Mouse (Mus musculus) forebrain, embryonic 13.5 days (tissue): ENCODE measurements around the gene Sds. TPM values are rescaled to one million over a fixed set of nuclear protein-coding genes. Genes with fewer than 3 reads are reported as not detected.

Experiments
- ATAC-seq: fragments of 200-750 bp; cut with Nextera tagmentation; 2 replicates; pipeline ENCODE4 v1.8.0; 2017
- H3K27ac ChIP-seq: fragments of 300-500 bp; sonication (generic); 2 replicates; pipeline ENCODE4 v1.5.1; 2015; ENCODE audit warnings: inconsistent platforms, mild to moderate bottlenecking, moderate library complexity
- H3K27me3 ChIP-seq: fragments of 300-500 bp; sonication (generic); 2 replicates; pipeline ENCODE4 v1.6.1; 2015; ENCODE audit warnings: mild to moderate bottlenecking, inconsistent platforms
- H3K36me3 ChIP-seq: fragments of 300-500 bp; sonication (generic); 2 replicates; pipeline ENCODE4 v1.6.1; 2015; ENCODE audit warnings: mild to moderate bottlenecking, inconsistent platforms; ENCODE audit not compliant: poor library complexity, severe bottlenecking
- H3K4me1 ChIP-seq: fragments of 300-500 bp; sonication (generic); 2 replicates; pipeline ENCODE4 v1.6.1; 2015; ENCODE audit warnings: inconsistent platforms
- H3K4me2 ChIP-seq: fragments of 300-500 bp; sonication (generic); 2 replicates; pipeline ENCODE4 v1.6.1; 2015; ENCODE audit warnings: inconsistent platforms, mild to moderate bottlenecking, moderate library complexity
- H3K4me3 ChIP-seq: fragments of 300-500 bp; sonication (generic); 2 replicates; pipeline ENCODE4 v1.5.1; 2015; ENCODE audit warnings: mild to moderate bottlenecking, inconsistent platforms
- H3K9ac ChIP-seq: fragments of 300-500 bp; sonication (generic); 2 replicates; pipeline ENCODE4 v1.6.1; 2015; ENCODE audit warnings: mild to moderate bottlenecking, inconsistent platforms
- H3K9me3 ChIP-seq: fragments of 300-500 bp; sonication (generic); replicated peaks from 2 replicates; pipeline ENCODE4 v1.6.1; 2016; ENCODE audit warnings: inconsistent platforms
- WGBS: fragments of 180-500 bp; shearing (Covaris S2); methylation state at CpG from one replicate; pipeline ENCODE4 v1.1.7; 2015; 5-methylcytosine and 5-hydroxymethylcytosine counted together
- polyA plus RNA-seq: library from polyadenylated mRNA; unstranded; fragments of >200 nt; fragmentation: Nextera tagmentation; extraction: Ambion mirVana; gene quantifications from 2 replicates; pipeline ENCODE4 v1.2.1, GENCODE M21; 2015

Sds gene
- polyA plus RNA-seq, 1 experiment from 2014 or later: not detected

DNA sequence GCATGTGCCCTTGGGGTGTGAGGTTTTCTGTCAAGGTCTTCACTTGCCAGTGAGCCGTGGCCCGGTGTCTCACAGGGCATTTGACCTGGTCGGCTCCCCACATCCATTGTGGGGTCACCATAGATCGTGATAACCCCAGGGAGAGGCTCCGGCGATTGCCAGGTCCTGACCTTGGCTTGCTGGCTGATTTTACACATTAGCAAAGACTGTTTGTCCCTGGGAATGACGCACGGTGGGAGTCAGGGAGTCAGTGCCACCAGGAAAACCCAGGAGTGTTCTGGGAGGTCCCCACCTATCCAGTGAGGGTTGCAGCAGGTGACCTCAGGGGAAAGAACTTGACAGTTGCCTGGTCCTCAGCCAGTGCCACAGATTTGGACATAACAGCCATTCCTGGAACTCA, 3.6 kb upstream of the Sds start, which contains the start of gene Sdsl:
Sdsl (minus strand) TSS at position 41 of the 400 bp plus-strand sequence.
- Histone ChIP-seq H3K4me3 (no peak within 1 kb of the TSS), H3K27me3 (peaks cover 4% of the 10 kb centered on the region; the same call in 1 of the 2 replicates), H3K4me1 (0 out of 2 replicates have a peak, but pooled peaks cover 4% of the 10 kb centered on the region), H3K4me2 (no peak within 1 kb of the TSS), H3K9ac (no peak within 1 kb of the TSS), H3K9me3 (no peaks in the 10 kb centered on the region; the same call in 1 of the 2 replicates), H3K36me3 (no peaks in the 10 kb centered on the region), H3K27ac (no peak within 1 kb of the TSS)
- no peak for ATAC-seq
- 90% methylated on average over 8 of the region's 8 CpGs for WGBS

DNA sequence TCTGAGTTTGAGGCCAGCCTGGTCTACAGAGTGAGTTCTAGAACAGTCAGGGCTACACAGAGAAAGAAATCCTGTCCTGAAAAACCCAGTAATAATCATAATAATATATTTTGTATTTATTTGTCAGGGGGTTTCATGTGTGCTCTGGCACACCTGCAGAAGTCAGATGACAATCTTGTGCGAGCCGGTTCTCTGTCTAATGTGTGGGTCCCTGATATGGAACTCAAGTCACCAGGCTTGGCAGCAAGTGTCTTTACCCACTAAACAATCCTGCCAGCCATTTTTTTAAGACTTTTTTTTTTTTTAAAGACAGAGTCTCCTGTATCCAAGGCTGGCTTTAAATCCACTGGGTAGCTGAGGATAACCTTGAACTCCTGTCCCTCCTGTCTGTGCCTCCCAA, 3.0 kb upstream of the Sds start:
- no peak overlapping the region for H3K4me3 ChIP-seq
- H3K36me3 ChIP-seq: no peaks in the 10 kb centered on the region
- no peak overlapping the region for H3K4me2 ChIP-seq
- peaks cover 4% of the 10 kb centered on the region; the same call in 1 of the 2 replicates for H3K27me3 ChIP-seq
- no peak overlapping the region for H3K9ac ChIP-seq
- WGBS: 93% methylated on average over 2 of the region's 2 CpGs
- no peak overlapping the region for H3K27ac ChIP-seq
- no peak for ATAC-seq
- H3K9me3 ChIP-seq: no peaks in the 10 kb centered on the region; the same call in 1 of the 2 replicates
- H3K4me1 ChIP-seq: 0 out of 2 replicates have a peak, but pooled peaks cover 4% of the 10 kb centered on the region

GRCm38 (mm10) chr5:120475861-120476260, 465 bp upstream of the Sds start:
- Histone ChIP-seq H3K9ac (no peak overlapping the region), H3K4me3 (no peak overlapping the region), H3K9me3 (no peaks in the 10 kb centered on the region; the same call in 1 of the 2 replicates), H3K36me3 (no peaks in the 10 kb centered on the region), H3K4me2 (peak overlapping the region; percentile 25; the same call in 1 of the 2 replicates), H3K4me1 (0 out of 2 replicates have a peak, but pooled peaks cover 4% of the 10 kb centered on the region), H3K27ac (no peak overlapping the region), H3K27me3 (peaks cover 4% of the 10 kb centered on the region; the same call in 1 of the 2 replicates)
- no peak for ATAC-seq
- WGBS: 43% methylated on average over 8 of the region's 8 CpGs

DNA sequence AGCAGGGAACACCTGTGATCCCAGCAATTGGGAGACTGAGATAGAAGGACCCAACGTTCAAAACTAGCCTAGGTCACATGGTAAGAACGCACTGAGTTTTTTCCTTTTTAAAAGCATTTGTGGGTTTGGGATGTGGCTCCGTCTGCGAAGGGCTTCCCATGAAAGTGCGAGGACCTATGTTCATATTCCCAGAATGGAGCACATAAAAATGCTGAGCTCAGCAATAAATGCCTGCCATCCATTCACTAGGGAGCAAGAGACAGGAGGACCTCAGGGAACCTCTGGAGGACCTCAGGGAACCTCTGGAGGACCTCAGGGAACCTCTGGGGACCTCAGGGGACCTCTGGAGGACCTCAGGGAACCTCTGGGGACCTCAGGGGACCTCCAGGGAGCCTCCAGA, 1.7 kb downstream of the Sds start:
- Histone ChIP-seq H3K4me2 (no peak overlapping the region), H3K9ac (no peak overlapping the region), H3K36me3 (no peaks in the 10 kb centered on the region), H3K9me3 (no peaks in the 10 kb centered on the region; the same call in 1 of the 2 replicates), H3K4me1 (peaks cover 4% of the 10 kb centered on the region; the same call in 1 of the 2 replicates), H3K27ac (no peak overlapping the region), H3K27me3 (no peaks in the 10 kb centered on the region), H3K4me3 (no peak overlapping the region)
- no peak for ATAC-seq
- 89% methylated on average over 5 of the region's 5 CpGs for WGBS

DNA sequence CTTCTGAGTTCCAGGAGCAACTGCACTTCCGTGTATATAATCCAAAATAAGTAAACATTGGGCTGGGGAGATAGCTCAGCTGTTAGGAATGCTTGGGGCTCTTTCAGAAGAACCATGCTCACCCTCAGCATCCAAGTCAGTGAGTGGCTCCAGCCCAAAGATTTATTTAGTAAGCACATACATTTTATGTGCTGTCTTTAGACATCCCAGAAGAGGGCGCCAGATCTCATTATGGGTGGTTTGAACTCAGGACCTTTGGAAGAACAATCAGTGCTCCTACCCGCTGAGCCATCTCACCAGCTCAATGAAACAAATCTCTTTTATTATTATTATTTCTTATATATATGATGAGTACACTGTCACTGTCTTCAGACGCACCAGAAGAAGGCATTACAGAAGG, 3.2 kb downstream of the Sds start:
- H3K36me3 ChIP-seq: peaks cover 9% of the 10 kb centered on the region; the same call in 1 of the 2 replicates
- no peak overlapping the region for H3K27ac ChIP-seq
- no peak for ATAC-seq
- no peak overlapping the region for H3K4me2 ChIP-seq
- no peaks in the 10 kb centered on the region for H3K27me3 ChIP-seq
- no peaks in the 10 kb centered on the region for H3K9me3 ChIP-seq
- peaks cover 4% of the 10 kb centered on the region; the same call in 1 of the 2 replicates for H3K4me1 ChIP-seq
- no peak overlapping the region for H3K9ac ChIP-seq
- H3K4me3 ChIP-seq: no peak overlapping the region
- 72% methylated on average over 4 of the region's 4 CpGs for WGBS

- H3K9ac ChIP-seq: no peak overlapping the region
- ATAC-seq: no peak
- H3K4me3 ChIP-seq: no peak overlapping the region
- no peak overlapping the region for H3K4me2 ChIP-seq
- no peak overlapping the region for H3K27ac ChIP-seq
- no peaks in the 10 kb centered on the region for H3K9me3 ChIP-seq
- H3K4me1 ChIP-seq: peaks cover 3% of the 10 kb centered on the region; the same call in 1 of the 2 replicates
- 74% methylated on average over 9 of the region's 9 CpGs for WGBS
- peaks cover 26% of the 10 kb centered on the region for H3K36me3 ChIP-seq
- no peaks in the 10 kb centered on the region for H3K27me3 ChIP-seq
Observed at GRCm38 (mm10) chr5:120481205-120481604, 4.9 kb downstream of the Sds start.

DNA sequence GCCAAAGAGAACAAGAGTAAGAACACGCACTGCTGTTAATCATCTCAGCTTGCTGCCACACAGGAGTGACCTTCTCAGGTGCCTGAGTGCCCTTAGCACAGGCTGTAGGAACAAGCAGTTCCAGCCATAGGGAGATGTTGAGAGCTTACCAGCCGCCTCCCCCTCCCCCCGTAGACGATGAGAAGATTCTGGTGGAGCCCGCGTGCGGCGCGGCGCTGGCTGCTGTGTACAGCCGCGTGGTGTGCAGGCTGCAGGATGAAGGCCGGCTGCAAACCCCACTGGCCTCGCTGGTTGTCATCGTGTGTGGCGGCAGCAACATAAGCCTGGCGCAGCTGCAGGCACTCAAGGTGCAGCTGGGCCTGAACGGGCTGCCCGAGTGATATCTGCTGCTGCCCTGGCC, 7.1 kb downstream of the Sds start:
- no peak overlapping the region for H3K9ac ChIP-seq
- no peaks in the 10 kb centered on the region for H3K9me3 ChIP-seq
- H3K4me3 ChIP-seq: no peak overlapping the region
- peaks cover 48% of the 10 kb centered on the region for H3K36me3 ChIP-seq
- no peak overlapping the region for H3K27ac ChIP-seq
- no peak overlapping the region for H3K4me2 ChIP-seq
- no peak for ATAC-seq
- no peaks in the 10 kb centered on the region; the same call in 1 of the 2 replicates for H3K4me1 ChIP-seq
- WGBS: 87% methylated on average over 19 of the region's 19 CpGs
- H3K27me3 ChIP-seq: no peaks in the 10 kb centered on the region

DNA sequence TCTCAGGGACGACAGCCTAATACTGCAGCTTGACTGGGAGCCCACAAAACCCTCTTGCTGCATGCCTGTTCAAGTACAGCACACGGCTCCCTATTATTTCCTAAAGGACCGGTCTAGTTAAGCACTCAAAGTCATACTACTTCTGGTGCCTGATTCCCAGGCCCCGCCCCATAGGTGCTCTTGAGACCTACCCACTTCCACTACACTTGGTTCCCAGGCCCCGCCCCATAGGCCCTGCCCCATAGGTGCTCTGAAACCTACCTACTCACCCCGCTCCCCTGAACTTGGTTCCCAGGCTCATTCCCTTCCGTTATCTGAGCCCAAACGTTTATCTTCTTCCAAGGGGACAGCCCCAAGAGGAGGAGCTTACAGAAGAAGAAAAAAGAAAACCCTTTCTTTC, 11.5 kb downstream of the Sds start:
- peaks cover 65% of the 10 kb centered on the region for H3K36me3 ChIP-seq
- peaks cover 12% of the 10 kb centered on the region for H3K4me1 ChIP-seq
- H3K4me2 ChIP-seq: no peak overlapping the region
- WGBS: 89% methylated on average over 8 of the region's 8 CpGs
- H3K27me3 ChIP-seq: no peaks in the 10 kb centered on the region
- ATAC-seq: no peak
- H3K9me3 ChIP-seq: no peaks in the 10 kb centered on the region
- no peak overlapping the region for H3K9ac ChIP-seq
- no peak overlapping the region for H3K27ac ChIP-seq
- H3K4me3 ChIP-seq: no peak overlapping the region

DNA sequence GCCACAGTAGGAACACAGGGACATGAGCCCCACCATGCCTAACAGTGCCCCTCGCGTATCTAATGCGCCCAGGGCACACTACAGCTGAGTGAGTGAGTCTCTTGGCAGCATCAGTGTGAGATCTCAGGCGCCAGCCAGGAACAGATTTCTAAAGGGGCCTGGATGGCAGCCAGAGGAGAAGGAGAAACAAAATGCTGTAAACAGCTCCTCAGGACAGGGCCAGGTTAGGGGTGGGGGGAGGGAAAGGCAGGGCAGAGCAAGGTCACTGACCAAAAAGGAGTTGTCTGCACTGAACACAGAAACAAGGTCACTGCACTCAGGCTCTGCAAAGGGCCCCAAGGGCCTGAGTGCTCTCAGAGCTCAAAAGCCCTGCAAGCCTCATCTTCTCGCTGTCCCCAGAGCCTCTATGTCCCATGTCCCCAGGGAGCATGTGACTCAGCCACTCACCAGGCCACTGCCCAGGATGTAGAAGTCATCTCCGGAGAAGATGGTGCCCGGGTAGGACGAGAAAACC, 14.4 kb downstream of the Sds start:
- Histone ChIP-seq H3K27ac (peak overlapping the region; percentile 57), H3K9ac (peak overlapping the region; percentile 26; the same call in 1 of the 2 replicates), H3K36me3 (peaks cover 55% of the 10 kb centered on the region), H3K4me1 (peaks cover 12% of the 10 kb centered on the region), H3K4me2 (no peak overlapping the region), H3K9me3 (no peaks in the 10 kb centered on the region), H3K27me3 (no peaks in the 10 kb centered on the region), H3K4me3 (no peak overlapping the region)
- ATAC-seq: peak; percentile 61
- 62% methylated on average over 8 of the region's 8 CpGs for WGBS

DNA sequence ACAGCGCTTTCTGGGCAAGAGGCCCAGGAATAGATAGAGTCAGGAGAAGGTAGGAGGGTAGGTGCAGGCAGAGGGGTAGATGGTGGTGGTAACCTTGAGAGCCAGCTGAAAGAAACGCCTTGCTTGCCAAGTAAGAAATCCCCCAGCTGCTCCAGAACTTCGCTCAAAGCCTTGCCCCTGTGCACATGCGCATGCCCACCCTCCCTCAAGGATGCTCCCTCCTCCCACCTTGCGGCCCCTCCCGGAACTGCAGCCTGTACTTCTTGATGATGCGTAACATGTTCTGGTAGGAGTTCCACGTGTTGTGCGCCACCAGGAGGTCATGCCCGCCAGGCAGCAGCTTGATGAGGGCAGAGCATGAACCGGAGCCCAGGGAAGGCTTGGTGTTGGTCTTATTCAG, 16.1 kb downstream of the Sds start:
- Histone ChIP-seq H3K9me3 (no peaks in the 10 kb centered on the region), H3K4me2 (no peak overlapping the region), H3K36me3 (peaks cover 45% of the 10 kb centered on the region), H3K4me1 (peaks cover 12% of the 10 kb centered on the region), H3K4me3 (no peak overlapping the region), H3K9ac (no peak overlapping the region), H3K27ac (no peak overlapping the region), H3K27me3 (no peaks in the 10 kb centered on the region)
- 56% methylated on average over 11 of the region's 11 CpGs for WGBS
- no peak for ATAC-seq

DNA sequence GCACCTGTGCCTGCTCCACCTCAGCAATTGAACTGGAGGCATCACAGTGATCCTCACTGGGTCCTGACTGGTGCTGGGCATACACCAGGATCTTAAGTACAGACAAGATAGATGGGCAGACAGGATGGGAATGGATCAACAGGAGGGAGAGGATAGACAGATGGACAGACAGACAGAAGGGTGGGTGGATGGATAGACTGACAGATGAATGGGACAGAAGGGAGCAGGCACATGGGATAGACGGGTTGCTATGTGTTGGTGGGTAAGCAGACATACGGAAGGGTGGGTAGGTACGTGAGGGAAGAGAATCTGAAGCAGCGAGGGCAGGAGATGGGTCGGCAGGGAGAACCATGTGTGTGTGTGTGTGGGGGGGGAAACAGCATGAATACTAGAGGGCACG, 17.1 kb downstream of the Sds start:
- Histone ChIP-seq H3K4me3 (no peak overlapping the region), H3K36me3 (peaks cover 39% of the 10 kb centered on the region), H3K27me3 (no peaks in the 10 kb centered on the region), H3K4me1 (peaks cover 12% of the 10 kb centered on the region), H3K4me2 (no peak overlapping the region), H3K9ac (no peak overlapping the region), H3K27ac (peak overlapping the region; percentile 3; the same call in 1 of the 2 replicates), H3K9me3 (no peaks in the 10 kb centered on the region)
- WGBS: 94% methylated on average over 6 of the region's 6 CpGs
- ATAC-seq: no peak

DNA sequence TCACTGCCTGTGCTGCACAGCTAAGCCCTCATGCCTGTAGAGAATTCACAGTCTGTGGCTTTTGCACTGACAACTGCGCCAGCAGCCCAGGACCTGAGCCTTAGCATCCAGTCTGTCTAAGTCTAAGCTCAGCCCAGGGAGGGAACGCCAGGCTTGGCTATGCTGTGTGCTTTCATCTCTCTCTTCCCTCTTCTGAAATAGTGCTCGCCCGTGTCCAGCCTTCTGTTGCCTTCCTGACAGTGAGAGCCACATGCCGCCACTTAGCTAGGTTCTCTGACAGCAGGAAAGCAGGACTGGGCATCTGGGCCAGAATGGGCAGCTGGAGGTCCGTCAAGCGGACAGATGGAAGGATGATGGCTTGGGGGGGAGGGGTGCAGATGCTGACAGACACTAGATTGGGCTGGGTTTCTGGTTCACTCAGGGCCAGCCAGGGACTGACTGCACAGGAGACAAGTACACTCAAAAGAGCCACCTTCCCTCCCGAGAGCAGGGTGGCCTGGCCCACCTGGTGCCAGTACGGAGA, 17.6 kb downstream of the Sds start:
- H3K9ac ChIP-seq: no peak overlapping the region

More for the DNA sequence above, 17.6 kb downstream of the Sds start:
- peak overlapping the region; percentile 3; the same call in 1 of the 2 replicates for H3K27ac ChIP-seq
- peaks cover 41% of the 10 kb centered on the region for H3K36me3 ChIP-seq
- no peak overlapping the region for H3K4me2 ChIP-seq
- H3K4me3 ChIP-seq: no peak overlapping the region
- H3K4me1 ChIP-seq: peaks cover 12% of the 10 kb centered on the region
- no peak for ATAC-seq
- H3K27me3 ChIP-seq: no peaks in the 10 kb centered on the region
- WGBS: 79% methylated on average over 9 of the region's 9 CpGs
- H3K9me3 ChIP-seq: no peaks in the 10 kb centered on the region
